Mouse (Mus musculus): ENCODE measurements at regions not wholly inside any gene's neighbourhood (a gene's known extent, or its start where the extent isn't known, plus 50 kb on each side); places are given as distances from the start of the nearest gene placed in this dataset.
"Not testable (repeated sequence)": the region's sequence is repeated elsewhere in the genome, so short reads cannot be mapped to it uniquely, and the experiment has no call there.

DNA sequence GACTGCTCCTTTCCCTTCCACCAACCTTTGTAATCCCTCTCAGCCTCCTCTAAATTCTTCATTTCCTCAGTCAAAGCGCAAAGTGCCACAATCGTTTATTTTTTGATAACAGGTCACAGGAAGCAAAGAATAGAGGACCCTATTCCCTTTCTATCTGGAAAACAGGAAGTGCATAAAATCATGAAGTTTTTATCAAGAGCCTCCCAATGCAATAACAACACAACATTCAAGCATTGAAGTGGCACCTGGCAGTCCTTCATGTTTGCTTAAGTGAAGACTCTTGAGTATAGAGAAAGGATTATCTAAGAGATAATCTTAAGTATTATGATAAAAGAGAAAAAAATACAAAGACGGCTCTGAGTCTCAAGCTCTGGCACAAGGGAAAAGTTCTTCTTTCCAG, 111.9 kb downstream of the Ibtk start:
- no peak for DNase-seq (ENCODE audit: low spot score in 2 of 2)

DNA sequence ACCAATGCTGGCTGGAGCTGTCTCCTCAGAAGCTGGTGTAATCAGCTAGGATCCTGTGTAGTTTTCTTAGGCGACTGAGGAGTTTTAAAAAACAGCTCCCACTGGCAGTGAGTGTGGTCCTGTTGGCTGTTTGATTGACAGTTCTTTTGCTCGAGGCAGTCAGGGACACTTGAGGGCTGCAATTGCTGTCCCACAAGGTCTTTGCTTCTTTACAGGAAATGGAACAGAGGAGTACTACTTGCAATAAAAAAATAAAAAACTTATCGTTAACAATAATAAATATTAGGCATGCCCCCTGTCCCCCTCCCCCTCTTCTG, 113.0 kb downstream of the Ibtk start:
- no peak for DNase-seq (ENCODE audit: low spot score in 2 of 2)

DNA sequence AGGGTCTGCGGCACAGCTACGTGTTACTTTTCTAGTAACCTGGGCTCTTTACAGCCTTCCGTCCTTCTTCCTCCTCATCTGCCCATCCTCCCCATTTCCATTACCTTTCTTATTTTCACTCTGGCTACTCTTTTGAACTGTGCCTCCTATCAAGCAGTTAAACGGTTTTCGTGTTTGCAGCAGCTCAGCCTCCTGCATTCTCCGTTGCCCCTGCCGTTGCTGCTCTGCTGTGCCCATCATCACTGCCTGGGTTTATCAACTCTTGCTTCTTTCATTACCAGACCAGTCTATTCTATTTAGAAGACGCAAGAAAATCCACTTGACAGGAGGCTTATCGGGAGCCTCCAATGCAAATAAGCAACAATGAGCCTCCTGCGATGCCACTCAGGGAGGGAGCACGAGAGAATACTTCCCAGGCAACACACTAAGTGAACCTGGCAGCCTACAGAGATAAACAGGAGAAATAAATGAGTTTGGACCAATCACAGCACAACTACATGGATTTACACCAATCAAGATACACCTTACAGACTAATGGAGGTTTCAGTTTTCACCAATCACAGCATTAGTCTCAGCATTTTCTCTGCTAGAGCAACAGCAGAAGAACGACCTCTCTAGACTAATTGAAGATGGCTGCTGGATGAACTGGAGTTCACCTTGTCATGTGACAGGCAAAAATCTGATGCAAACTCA, 113.5 kb downstream of the Ibtk start:
- DNase-seq (ENCODE audit: low spot score in 2 of 2), result no peak

DNA sequence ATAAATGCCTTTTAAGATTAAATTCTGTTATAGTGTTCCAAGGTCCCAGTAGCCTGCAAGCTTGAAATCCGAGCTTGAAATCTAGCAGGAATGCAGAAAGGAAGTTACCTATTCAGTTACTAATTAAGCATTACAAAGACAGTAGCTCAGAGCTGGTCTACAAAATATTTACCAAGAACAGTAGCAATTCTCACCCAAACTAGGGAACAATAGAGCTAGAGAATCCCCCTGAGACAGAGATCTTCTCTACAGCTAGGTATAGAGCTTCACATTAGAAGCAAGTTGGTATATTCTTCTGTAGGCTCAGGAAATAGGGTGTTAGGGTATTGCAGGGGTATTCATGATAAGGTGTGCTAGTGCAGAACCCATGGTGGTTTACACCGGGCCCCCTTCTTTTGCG, 114.3 kb downstream of the Ibtk start:
- DNase-seq (ENCODE audit: low spot score in 2 of 2), result not testable (repeated sequence)

DNA sequence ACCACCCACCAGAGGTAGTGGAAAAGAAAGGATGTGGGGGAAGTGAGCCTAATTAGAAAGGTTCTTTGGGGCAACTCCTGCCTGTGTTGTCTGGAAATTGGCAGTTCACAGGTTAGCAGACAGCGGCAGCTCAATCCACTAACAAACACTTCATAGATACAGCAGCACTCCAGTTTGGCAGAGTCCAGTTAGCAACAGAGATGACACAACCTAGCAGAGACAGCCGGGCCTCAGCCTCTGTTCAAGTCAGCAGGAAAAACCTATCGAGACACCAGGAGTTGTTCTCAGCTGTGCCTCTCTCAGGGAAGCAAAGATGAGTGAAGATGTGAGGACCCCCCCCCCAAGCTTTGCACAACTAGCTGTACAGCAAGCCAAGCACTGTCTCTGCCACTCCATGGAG, 131.2 kb downstream of the Ibtk start:
- DNase-seq (ENCODE audit: low spot score in 2 of 2), result no peak

DNA sequence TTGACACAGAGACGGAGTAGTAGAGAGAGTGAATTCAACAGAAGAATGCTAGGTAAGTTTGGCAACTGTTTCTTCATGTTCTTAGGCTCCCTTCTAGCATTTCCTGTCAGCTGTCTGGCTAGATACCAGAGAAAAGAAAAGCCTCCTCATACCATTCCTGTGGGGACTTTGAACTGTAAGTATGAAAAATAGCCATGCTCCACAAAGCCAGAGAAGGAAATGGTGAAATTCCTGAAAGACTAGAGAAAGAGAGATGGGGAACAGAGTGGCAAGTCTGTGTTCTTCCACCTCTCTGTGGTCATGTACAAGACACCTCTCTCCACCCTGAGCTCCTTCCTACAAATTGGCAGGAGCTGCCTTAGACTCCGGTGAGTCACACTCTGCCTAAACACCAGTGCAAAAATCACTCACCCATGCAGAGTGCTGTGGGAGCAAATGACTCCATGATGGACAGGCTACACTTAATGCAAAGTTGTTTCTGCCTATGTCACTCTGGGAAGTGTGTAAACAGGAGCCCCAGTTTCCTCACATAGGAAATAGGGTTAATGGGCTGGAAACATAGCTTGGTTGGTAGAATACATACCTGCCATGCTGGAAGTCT, 131.9 kb downstream of the Ibtk start:
- no peak for DNase-seq (ENCODE audit: low spot score in 2 of 2)

DNA sequence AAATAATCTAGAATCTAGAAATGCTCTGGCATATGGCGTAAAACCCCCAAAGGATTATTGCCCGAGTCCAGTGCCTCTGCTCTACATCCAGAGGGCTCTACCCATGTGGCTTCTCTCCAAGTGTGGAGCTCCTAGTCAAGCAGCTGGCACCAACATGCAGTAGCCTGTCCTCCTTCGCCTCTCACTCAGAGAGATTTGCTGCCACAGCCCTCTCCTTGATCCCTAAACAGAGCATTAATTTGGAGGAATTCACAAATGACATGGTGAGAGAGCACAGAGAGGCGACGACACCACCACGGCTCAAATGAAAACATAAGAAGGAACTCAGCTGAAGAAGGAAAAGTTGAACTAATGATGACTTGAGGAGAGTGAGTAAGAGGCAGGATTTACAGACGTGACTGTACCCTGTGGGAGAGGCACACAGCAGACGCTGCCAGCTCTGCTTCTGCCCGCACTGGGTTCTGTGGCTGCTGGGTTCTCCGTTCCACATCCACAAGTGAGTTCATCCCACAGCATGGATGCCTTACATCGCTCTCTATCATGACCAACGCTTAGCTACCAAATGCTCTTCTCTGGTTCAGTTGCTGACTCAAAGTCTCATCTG, 132.8 kb downstream of the Ibtk start:
- DNase-seq (ENCODE audit: low spot score in 2 of 2), result no peak

DNA sequence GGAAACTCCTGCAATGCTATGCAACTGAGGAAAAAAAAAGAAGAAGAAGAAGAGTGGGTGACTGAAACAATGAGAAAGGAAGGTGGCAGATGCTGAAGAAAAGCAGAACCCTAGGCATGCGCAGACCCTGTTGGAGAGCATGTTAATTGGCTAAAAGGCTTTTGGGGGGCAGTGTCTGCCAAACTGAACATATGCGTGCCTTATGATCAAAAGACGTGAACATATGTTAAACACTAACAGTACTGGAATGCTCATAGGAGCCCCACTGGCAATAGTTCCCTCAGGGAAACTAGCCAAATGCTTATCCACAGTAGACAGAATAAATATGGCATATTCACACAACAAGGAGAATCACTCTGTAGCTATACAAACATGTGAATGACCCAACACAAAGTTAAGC, 140.0 kb downstream of the Ibtk start:
- peak; percentile 36 to 79 for DNase-seq (ENCODE audit: low spot score in 2 of 2)

DNA sequence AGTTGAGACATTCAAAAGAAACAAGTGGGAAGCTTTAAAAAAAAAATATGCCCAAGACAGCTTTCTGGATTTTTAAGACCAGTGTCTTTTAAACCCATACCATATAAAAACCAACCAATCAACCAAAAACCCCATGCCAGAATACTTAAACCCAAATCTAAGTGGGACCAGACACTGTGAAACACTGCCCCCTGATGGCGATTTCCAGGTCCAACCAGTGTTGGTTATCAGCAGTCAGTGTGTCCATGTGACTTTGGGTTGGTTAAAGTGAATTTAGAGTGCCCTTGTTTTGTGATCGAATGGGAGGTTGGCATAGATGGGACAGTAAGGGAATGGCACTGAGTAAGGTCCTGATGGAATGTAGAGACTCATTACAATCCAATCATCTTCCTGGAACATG, 152.2 kb downstream of the Ibtk start:
- no peak for DNase-seq (ENCODE audit: low spot score in 2 of 2)

DNA sequence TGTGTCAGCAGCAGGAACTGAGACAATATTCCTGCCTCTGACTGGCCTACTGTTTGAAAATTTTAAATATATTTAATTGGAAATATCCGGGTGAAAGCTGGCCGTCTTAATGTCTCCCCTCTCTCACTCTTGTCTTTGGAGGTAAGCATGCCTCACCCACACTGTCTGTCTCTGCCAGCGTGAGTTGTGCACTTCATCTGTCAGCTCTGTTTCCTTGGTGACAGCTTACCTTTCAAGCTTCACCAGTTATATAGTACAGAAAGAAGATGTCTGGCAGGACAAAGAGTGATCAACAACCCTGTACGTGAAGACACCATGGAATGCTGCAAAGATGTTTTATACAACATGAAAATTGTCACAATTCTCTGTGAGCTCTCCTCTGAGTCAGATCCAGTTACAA, 155.3 kb downstream of the Ibtk start:
- DNase-seq (ENCODE audit: low spot score in 2 of 2), result no peak

DNA sequence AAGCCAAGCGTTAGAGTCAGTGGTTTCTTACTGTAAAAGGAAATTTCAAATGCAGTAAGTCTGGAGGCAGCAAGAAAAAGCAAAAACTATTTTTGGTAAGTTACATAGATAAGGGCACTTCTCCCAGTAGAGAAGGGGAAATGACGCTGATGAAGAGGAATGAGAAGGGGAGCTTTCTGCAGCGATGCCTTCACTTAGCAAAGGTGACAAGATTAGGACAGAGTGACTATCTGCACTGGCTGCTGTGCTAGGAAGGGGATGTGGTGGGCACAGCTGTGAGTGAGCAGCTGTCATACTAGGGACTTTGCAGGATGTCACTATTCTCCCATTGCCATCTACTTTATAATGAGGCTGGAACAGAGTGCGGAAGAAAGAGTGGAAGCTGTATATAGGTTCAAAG, 156.5 kb downstream of the Ibtk start:
- DNase-seq (ENCODE audit: low spot score in 2 of 2), result no peak

DNA sequence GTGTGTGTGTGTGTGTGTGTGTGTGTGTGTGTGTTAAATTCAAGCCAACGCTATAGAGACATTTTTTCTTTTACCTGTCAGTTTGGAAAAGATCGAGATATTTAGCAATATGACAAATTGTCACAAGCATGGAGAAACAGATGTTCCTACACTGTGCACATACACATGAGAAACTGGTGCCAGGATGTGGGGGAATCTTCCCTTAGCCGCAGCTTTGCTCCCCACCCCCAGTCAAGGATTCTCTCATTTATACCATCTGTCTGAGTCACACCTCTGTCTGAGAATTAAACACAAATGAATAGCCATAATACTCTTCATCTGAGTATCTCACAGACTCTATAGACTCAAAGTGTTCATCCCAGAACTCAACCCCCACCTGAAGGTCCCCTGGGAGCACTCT, 159.9 kb downstream of the Ibtk start:
- DNase-seq (ENCODE audit: low spot score in 2 of 2), result no peak

DNA sequence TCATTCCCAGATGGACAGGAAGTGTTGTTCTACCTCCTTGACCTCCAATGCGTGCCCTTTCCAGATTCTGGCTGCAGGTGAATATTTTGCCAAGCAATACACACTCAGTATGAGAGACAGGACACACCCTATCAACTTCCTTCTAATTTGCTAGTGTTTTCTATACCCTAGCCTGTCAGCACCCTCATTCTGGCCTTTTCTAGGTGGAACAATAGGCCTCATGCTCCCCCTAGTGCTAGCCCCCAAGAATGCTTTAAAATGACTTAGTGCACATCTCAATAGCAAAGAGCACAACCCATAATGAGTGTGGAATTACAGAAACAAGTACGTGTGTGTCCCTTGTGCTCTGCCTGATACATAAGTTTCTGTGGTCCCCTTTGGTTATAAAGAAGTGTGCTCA, 161.1 kb downstream of the Ibtk start:
- DNase-seq (ENCODE audit: low spot score in 2 of 2), result peak; percentile 5 to 30

DNA sequence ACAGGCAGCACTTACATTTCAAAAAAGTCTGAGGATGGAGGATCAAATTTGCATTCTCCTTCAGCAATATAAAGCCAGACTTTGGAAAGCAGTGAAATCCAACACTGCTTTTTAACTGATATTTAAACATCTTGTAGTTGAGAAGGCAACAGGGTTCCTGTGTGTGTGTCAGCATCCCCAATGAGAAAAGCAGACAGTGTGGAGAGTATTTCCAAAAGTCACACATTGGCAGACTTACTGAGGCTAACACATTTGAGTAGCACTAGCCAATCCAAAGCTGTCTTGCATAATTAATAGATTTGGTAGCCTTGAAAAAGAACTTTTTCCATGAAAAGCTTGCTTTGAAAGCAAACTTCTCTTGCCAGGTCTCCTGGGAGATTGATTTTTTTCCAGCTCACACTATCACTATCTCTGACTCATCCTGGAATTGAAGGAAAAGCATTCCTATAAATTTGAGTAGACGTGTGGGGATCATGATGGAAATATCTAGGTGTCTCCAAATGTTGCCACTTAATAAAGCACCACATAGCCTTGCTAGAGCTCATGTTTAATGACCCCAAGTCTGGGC, 168.0 kb downstream of the Ibtk start:
- DNase-seq (ENCODE audit: low spot score in 2 of 2), result peak in 1 of 2 experiments; percentile 31

DNA sequence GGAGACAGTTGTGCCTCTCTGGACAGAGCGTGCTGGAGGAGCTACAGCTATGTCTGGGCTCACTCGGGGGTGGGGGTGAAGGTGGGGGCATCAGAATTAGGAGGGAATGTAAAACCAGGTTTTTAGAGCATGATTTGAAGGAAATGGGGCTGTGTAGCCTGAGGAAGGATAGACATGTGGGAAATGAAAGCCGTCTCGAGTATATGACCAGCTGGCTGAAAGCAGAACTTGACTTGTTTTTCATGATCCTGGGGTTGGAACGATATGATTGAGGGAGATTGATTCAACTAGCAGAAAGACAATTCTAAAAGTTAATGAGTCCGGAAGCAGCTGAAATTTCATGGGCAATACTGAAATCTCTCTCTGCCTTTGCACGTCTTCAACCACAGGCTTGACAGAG, 171.3 kb downstream of the Ibtk start:
- no peak for DNase-seq (ENCODE audit: low spot score in 2 of 2)

DNA sequence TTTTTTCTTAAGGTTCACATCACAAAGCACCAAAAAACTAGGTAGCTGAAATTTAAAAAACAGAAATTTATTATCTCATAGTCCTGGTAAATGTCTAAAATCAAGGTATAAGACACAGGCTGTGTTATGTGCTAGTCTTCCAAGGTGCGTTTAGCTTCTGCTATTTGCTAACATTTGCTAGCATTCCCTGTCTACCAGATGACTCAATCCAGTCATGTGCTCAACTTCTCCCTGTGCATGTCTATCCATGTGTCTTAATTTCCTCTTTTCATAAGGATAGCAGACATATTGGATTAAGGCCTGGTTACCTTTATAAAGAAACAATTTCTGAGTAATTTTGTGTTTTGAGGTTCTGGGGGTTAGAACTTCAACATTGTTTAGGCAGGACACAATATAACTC, 171.8 kb downstream of the Ibtk start:
- no peak for DNase-seq (ENCODE audit: low spot score in 2 of 2)

DNA sequence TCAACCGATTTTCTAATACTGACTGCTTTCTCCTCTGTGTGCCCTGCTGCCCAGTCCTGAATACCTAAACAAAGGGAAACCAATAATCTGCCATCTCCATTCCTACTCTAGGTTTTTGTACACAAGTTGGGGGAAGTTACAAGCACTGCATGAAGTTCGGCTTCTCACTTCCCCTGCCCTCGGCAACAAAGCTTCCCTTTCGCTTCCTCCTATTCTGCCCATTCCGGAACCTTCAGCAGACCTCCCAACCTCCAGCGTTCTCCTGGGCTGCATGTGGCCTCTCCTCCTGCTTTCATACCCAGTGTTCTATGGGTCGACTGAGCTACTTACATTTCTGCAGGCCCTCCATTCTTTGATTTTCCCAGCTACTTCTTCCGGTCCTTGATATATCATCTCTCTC, 180.3 kb downstream of the Ibtk start:
- no peak for DNase-seq (ENCODE audit: low spot score in 2 of 2)

DNA sequence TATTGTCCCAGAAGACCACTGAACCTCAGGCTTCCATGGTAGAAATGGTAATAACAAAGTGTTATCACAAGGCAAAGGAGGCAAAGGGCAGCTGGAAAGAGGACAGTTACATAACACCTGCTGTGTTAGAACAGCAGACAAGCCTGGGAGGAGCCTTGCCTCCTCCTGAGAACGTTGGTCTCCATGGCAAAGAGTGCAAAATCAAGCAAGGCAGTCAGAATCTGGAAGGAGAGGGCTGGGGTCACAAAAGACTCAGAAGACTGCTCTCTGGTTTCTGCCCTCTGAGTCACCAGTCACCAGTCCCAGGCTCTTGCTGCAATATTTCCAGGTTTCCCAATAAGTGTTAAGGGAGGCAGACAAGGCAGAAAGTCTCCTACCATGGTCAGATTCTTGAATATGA, 197.3 kb downstream of the Ibtk start:
- no peak for DNase-seq (ENCODE audit: low spot score in 2 of 2)

DNA sequence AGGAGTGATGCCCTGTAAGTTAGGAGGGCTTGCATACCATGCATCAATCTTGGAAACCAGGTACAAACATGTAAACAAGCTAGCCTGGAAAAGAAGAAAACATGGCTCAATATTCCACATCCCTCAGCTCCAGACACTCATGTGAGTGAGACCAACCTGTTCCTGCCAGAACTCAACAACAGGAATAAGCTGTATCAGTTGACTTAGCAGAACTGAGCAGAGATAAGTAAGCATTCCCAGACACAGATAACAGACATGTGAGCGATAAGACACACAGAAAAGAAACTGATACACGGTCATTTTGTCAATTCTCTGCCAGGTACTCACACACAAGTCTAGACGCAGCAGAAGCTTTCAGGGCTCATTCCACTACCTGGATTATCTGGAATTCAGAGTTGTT, 198.7 kb downstream of the Ibtk start:
- DNase-seq (ENCODE audit: low spot score in 2 of 2), result no peak

DNA sequence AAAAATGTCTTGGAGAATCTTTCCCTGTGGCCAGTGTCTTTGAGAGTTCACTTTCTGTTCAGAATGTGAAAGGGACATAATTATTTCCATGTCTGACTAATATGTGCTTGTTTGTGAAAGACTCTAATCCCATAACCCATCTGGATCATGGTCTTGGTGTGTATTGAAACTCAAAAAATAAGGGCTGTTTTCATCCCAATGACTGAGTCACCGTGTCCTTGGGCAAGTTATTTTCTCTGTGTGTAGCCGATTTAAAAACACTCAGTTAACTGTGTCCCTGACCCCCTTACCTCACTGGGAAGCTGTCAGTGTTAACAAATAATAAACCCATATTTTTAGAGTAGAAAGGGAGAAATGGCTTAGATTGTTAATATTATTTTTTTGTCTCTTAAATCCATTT, 202.9 kb downstream of the Ibtk start:
- DNase-seq (ENCODE audit: low spot score in 2 of 2), result no peak

DNA sequence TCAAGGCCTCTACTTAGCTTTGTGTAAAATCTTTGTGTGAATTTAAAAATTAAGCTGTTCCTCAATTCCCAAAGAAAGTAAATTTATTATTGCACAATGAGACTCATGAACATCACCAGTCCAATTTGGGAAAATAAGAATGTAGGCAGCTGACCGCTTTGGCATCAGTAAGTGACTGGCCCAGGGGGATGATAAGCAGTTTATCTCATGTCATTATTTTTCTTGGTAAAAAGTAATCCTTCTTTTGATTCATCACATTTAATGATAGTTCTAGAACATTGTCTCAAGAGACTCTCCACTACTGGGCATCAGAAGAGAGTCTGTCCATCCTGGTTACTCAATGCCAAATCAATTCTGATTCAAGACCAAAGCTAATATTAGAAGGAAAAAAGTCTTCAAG, 203.6 kb downstream of the Ibtk start:
- no peak for DNase-seq (ENCODE audit: low spot score in 2 of 2)

DNA sequence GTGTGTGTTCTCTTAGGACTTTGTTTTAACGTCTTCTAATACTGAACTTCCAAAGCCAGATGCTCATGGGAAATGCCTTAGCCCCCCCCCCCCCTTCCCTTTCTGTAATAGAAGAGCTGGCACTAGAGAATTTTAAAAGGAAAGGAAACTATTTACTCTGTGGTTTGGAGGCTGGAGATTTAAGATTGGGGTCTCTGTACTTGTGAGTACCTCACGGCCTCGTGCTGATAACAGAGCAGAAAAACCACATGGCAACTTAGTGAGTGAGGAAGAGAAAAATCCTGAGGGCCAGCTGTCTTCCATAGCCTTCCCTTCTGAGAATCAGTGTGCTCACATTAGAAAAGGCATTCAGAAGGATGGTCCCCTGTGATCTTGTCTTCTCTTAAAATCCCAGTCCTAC, 210.6 kb downstream of the Ibtk start:
- DNase-seq (ENCODE audit: low spot score in 2 of 2), result no peak

DNA sequence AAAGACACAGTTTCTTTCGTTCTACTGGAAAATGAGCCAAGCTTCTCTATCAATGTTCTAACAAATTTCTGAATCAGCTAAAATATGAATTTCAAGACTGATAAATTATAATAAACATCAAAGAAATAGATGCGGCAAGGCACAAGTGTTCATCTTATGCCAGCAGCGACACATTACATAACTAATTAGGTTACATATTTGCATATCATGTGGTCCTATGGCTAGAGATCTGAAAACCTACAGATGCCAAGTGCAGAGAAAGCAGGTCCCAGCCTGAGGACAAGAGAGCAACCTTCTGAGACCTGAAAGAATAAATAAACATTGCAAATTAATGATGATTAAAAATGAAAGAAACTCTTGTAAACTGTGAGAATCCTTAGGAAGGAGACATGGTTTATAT, 201.3 kb upstream of the Tent5a start:
- no peak for DNase-seq (ENCODE audit: low spot score in 2 of 2)
